Mouse (Mus musculus) E14TG2a.4 (cell line): ENCODE measurements around the gene Eno1.

Experiments
- CTCF ChIP-seq: conservative IDR thresholded peaks from 2 replicates; pipeline ENCODE4 v1.5.1; 2014; ENCODE audit warnings: low read length
- NANOG ChIP-seq: IDR thresholded peaks from 2 replicates; pipeline ENCODE4 v1.6.1; 2014; ENCODE audit warnings: borderline replicate concordance, low read length, mixed read lengths
- POU5F1 ChIP-seq: IDR thresholded peaks from 2 replicates; pipeline ENCODE4 v1.6.1; 2014; ENCODE audit warnings: low read length, borderline replicate concordance

DNA sequence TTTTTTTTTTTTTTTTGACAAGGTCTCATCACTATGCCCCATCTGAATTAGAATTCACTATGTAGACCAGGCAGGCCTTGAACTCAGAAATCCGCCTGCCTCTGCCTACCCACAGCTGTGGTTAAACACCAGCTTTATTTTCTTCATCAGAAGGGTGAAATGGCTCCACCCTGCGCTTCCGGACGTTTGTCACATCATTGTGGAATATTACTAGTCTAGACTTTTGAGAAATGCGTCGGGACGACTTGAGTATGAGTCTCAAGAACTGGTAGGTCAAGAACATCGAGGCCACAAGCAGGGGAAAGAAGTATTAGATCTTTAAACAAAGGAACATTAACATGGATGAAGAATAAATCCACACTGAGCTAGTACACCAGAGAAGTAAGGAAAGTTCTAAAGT lies 490 bp upstream of the Eno1 start:
- no peak for TF ChIP-seq CTCF
- TF ChIP-seq NANOG: no peak
- no peak for TF ChIP-seq POU5F1
